Mouse (Mus musculus) kidney, postnatal 0 days (tissue): Measurements from ENCODE around the gene Bri3. TPM values are rescaled to one million over a fixed set of nuclear protein-coding genes. Genes with fewer than 3 reads are reported as not detected.

ENCODE experiments used
- ATAC-seq: fragments of 200-750 bp; cut with Nextera tagmentation; replicated peaks from 2 replicates; pipeline ENCODE4 v1.8.0; 2017; ENCODE audit warnings: low read depth, moderate number of reproducible peaks, moderate TSS enrichment, moderate library complexity; ENCODE audit not compliant: low FRiP score
- DNase-seq: peaks from one replicate; pipeline ENCODE4 v3.0.0-alpha.2; 2016; ENCODE audit warnings: low spot score
- H3K27ac ChIP-seq: fragments of 300-500 bp; sonication (generic); 2 replicates; pipeline ENCODE4 v1.5.1; 2014; ENCODE audit warnings: mild to moderate bottlenecking
- H3K27me3 ChIP-seq: fragments of 300-500 bp; sonication (generic); 2 replicates; pipeline ENCODE4 v1.6.1; 2014; ENCODE audit warnings: low read length, mixed read lengths; ENCODE audit not compliant: insufficient read depth
- H3K36me3 ChIP-seq: fragments of 300-500 bp; sonication (generic); 2 replicates; pipeline ENCODE4 v1.6.1; 2014; ENCODE audit warnings: low read length, mixed read lengths; ENCODE audit not compliant: insufficient read depth
- H3K4me1 ChIP-seq: fragments of 300-500 bp; sonication (generic); replicated peaks from 2 replicates; pipeline ENCODE4 v1.6.1; 2014; ENCODE audit warnings: antibody characterized with exemption, low read length, mixed read lengths; ENCODE audit not compliant: insufficient read depth
- H3K4me2 ChIP-seq: fragments of 300-500 bp; sonication (generic); 2 replicates; pipeline ENCODE4 v1.6.1; 2014; ENCODE audit warnings: mild to moderate bottlenecking, low read length, moderate library complexity, mixed read lengths
- H3K4me3 ChIP-seq: fragments of 300-500 bp; sonication (generic); replicated peaks from 2 replicates; pipeline ENCODE4 v1.5.1; 2014; ENCODE audit warnings: low read depth, low read length
- H3K9ac ChIP-seq: fragments of 300-500 bp; sonication (generic); 2 replicates; pipeline ENCODE4 v1.6.1; 2014; ENCODE audit warnings: low read depth, low read length
- H3K9me3 ChIP-seq: fragments of 300-500 bp; sonication (generic); replicated peaks from 2 replicates; pipeline ENCODE4 v1.6.1; 2016; ENCODE audit warnings: low read length, inconsistent platforms, mixed read lengths
- CTCF ChIP-seq: IDR thresholded peaks from 2 replicates; pipeline ENCODE4 v1.5.1; 2016; ENCODE audit warnings: antibody characterized with exemption, low read depth, mild to moderate bottlenecking, moderate library complexity
- WGBS: fragments of 180-500 bp; shearing (Covaris S2); extraction: QIAGEN DNeasy Blood & Tissue Kit; methylation state at CpG from one replicate; pipeline ENCODE4 v1.1.7; 2014; 5-methylcytosine and 5-hydroxymethylcytosine counted together
- polyA plus RNA-seq: library from polyadenylated mRNA; unstranded; fragments of >200 nt; fragmentation: Nextera tagmentation; extraction: Ambion mirVana; gene quantifications from 2 replicates; pipeline ENCODE4 v1.2.1, GENCODE M21; 2015

Gene Bri3
- polyA plus RNA-seq, 1 experiment from 2014 or later: 224 TPM

GRCm38 (mm10) chr5:144257451-144258110, 13.3 kb downstream of the Bri3 start:
- H3K9ac ChIP-seq: peak overlapping the region; percentile 98
- no peaks in the 10 kb centered on the region for H3K27me3 ChIP-seq
- H3K36me3 ChIP-seq: 0 out of 2 replicates have a peak, but pooled peaks cover 6% of the 10 kb centered on the region
- WGBS: 57% methylated on average over 3 of the region's 3 CpGs
- H3K4me1 ChIP-seq: peaks cover 40% of the 10 kb centered on the region
- peak overlapping the region; percentile 66 for H3K4me2 ChIP-seq
- TF ChIP-seq CTCF: peak; percentile 44; the same call in 1 of the 2 replicates
- H3K4me3 ChIP-seq: peak overlapping the region; percentile 94
- DNase-seq (no peak), ATAC-seq (no peak)
- H3K27ac ChIP-seq: peak overlapping the region; percentile 99
- H3K9me3 ChIP-seq: no peaks in the 10 kb centered on the region

- H3K36me3 ChIP-seq: 0 out of 2 replicates have a peak, but pooled peaks cover 10% of the 10 kb centered on the region
- H3K9me3 ChIP-seq: no peaks in the 10 kb centered on the region
- peak overlapping the region; percentile 99 for H3K27ac ChIP-seq
- peak overlapping the region; percentile 66 for H3K4me2 ChIP-seq
- ATAC-seq (no peak), DNase-seq (peak; percentile 40)
- no peaks in the 10 kb centered on the region for H3K27me3 ChIP-seq
- H3K4me3 ChIP-seq: peak overlapping the region; percentile 94
- TF ChIP-seq CTCF: no peak
- WGBS: 12% methylated on average over 14 of the region's 14 CpGs
- H3K4me1 ChIP-seq: peaks cover 41% of the 10 kb centered on the region
- peak overlapping the region; percentile 98 for H3K9ac ChIP-seq
Measured at GRCm38 (mm10) chr5:144258131-144258611, 13.9 kb downstream of the Bri3 start.

- 6% methylated on average over 2 of the region's 2 CpGs for WGBS
- Histone ChIP-seq H3K4me1 (peaks cover 46% of the 10 kb centered on the region), H3K27ac (peak overlapping the region; percentile 99), H3K9me3 (no peaks in the 10 kb centered on the region), H3K4me2 (peak overlapping the region; percentile 66), H3K4me3 (peak overlapping the region; percentile 94), H3K36me3 (0 out of 2 replicates have a peak, but pooled peaks cover 10% of the 10 kb centered on the region), H3K27me3 (no peaks in the 10 kb centered on the region), H3K9ac (no peak overlapping the region; the same call in 1 of the 2 replicates)
- DNase-seq: no peak
- TF ChIP-seq CTCF: no peak
- ATAC-seq: no peak
Measured at GRCm38 (mm10) chr5:144258687-144259086, 14.4 kb downstream of the Bri3 start.

GRCm38 (mm10) chr5:144259228-144259627, 15.0 kb downstream of the Bri3 start:
- Histone ChIP-seq H3K4me1 (peaks cover 46% of the 10 kb centered on the region), H3K4me2 (peak overlapping the region; percentile 66), H3K27ac (peak overlapping the region; percentile 99), H3K9ac (no peak overlapping the region), H3K9me3 (no peaks in the 10 kb centered on the region), H3K4me3 (no peak overlapping the region), H3K36me3 (0 out of 2 replicates have a peak, but pooled peaks cover 10% of the 10 kb centered on the region), H3K27me3 (no peaks in the 10 kb centered on the region)
- no peak for TF ChIP-seq CTCF
- DNase-seq (no peak), ATAC-seq (no peak)
- 61% methylated on average over 6 of the region's 6 CpGs for WGBS

- no peaks in the 10 kb centered on the region for H3K27me3 ChIP-seq
- DNase-seq (no peak), ATAC-seq (no peak)
- 76% methylated on average over 8 of the region's 8 CpGs for WGBS
- no peak overlapping the region for H3K4me2 ChIP-seq
- H3K9ac ChIP-seq: no peak overlapping the region
- peaks cover 46% of the 10 kb centered on the region for H3K4me1 ChIP-seq
- TF ChIP-seq CTCF: no peak
- no peak overlapping the region for H3K27ac ChIP-seq
- peaks cover 19% of the 10 kb centered on the region; the same call in 1 of the 2 replicates for H3K36me3 ChIP-seq
- H3K4me3 ChIP-seq: no peak overlapping the region
- no peaks in the 10 kb centered on the region for H3K9me3 ChIP-seq
Measured at GRCm38 (mm10) chr5:144260464-144260863, 16.2 kb downstream of the Bri3 start.

- peaks cover 46% of the 10 kb centered on the region for H3K4me1 ChIP-seq
- peaks cover 22% of the 10 kb centered on the region for H3K36me3 ChIP-seq
- no peaks in the 10 kb centered on the region for H3K27me3 ChIP-seq
- no peaks in the 10 kb centered on the region for H3K9me3 ChIP-seq
- TF ChIP-seq CTCF: no peak
- no peak overlapping the region for H3K4me3 ChIP-seq
- H3K9ac ChIP-seq: no peak overlapping the region
- no peak overlapping the region for H3K27ac ChIP-seq
- DNase-seq: no peak
- WGBS: 77% methylated on average over 9 of the region's 9 CpGs
- no peak for ATAC-seq
- no peak overlapping the region for H3K4me2 ChIP-seq
Measured at GRCm38 (mm10) chr5:144261309-144261708, 17.1 kb downstream of the Bri3 start.
